9 mouse cellular contexts compared by ENCODE assay signal in the genomic region with DNA sequence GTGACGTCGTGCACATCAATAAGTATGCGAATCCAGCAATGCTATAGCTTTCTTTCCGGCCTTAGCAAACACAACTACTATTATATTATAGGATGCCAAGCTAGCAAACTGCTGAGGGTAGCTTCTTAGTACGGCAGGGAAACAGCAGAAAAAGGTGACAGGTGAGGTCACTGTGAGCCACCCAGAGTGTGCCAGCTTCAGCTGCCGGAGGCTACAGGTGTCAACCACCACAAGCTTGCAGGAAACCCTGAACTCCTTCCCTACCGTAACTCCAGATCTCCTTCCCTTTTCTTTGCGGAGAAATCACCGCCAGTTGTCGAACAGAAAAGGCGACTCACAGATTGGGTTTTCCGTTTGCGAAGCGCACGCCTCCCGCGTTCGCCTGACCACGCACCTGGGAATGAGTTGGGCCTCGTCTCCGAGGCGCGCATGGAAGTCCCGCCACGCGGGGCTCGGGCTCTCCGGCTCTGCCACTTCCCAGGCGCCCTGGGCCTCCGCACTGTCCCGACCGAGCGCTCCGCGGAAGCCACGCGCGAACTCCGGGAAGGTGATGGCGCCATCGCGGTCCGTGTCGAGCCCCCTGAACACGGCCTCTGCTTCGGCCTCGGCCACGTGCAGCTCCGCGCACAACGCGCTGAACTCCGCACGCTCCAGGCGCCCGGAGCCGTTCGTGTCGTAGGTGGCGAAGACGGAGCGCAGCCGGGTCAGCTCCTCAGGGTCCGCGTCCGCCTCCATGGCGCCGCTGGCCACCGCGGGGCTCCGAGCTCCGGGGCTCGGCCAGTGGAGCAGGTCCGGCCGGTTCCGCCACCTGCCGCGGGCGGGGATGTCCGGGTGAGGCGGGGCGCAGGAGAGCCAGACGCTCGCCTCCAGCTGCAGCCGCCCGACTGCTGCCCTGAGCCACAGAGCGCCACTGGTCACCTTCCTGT. TPM values are rescaled to one million over a fixed set of nuclear protein-coding genes. Genes with fewer than 3 reads are reported as not detected.
DNase-seq lines count a peak whose midpoint lies in the region; TF ChIP-seq lines count a peak whose summit lies in the region.
"Had no signal": no experiment of that assay in that cellular context is flagged by ENCODE, and none has a peak within 500 bp of the region (broad histone marks: within the 10 kb centered on the region; RNA-seq: fewer than 3 reads in every experiment).

A gene (minus strand): TSS at position 735 of the 926 bp plus-strand sequence.

- dilution Hi-C loops in CH12.LX (cut with MboI; ENCODE audit: extremely low pct_ligation_motif_present, extremely low pct_unique_long_range_greater_than_20kb, low sequenced_read_pairs): no loop called here

- in situ Hi-C loops in CH12.LX (cut with MboI; ENCODE audit: low pct_ligation_motif_present, low pct_unique_long_range_greater_than_20kb, low sequenced_read_pairs): no loop called here

- H3K4me3 ChIP-seq in CH12.LX (replicated peaks in 1 of 3; ENCODE audit: low read depth in 2 of 3, low read length in 2 of 3, poor library complexity in 1 of 3): no peak within 1 kb of the TSS

- no peak for TF ChIP-seq POLR2A in CH12.LX (IDR thresholded peaks at IDR 0.05; ENCODE audit: low read depth, low read length)

- TF ChIP-seq EP300 in CH12.LX (IDR thresholded peaks at IDR 0.05; ENCODE audit: low read length): no peak

- H3K4me1 ChIP-seq in CH12.LX (ENCODE audit: control insufficient read depth in 1 of 2, insufficient read depth in 2 of 2): no peaks in the 10 kb centered on the region

- H3K27ac ChIP-seq in CH12.LX (ENCODE audit: insufficient read depth, low read depth): no peak within 1 kb of the TSS
- H3K27ac ChIP-seq: macrophage had no signal

- no peak within 1 kb of the TSS for H3K4me2 ChIP-seq in CH12.LX (ENCODE audit: insufficient read depth, low read depth, poor library complexity, severe bottlenecking)

- no peaks in the 10 kb centered on the region for H3K27me3 ChIP-seq in CH12.LX (replicated peaks)

- peaks cover 37% of the 10 kb centered on the region for H3K9me3 ChIP-seq in CH12.LX (replicated peaks; ENCODE audit: low read length)

- peak within 1 kb of the TSS; percentile 44; the same call in 1 of the 2 replicates for H3K9ac ChIP-seq in CH12.LX (ENCODE audit: insufficient read depth, low read depth)

- no peaks in the 10 kb centered on the region for H3K79me2 ChIP-seq in CH12.LX (replicated peaks; ENCODE audit: control insufficient read depth, extremely low read depth, insufficient read depth, poor library complexity, severe bottlenecking)

- no peak for DNase-seq in CH12.LX (ENCODE audit: extremely low read depth)
- peak; percentile 68 for DNase-seq in ZHBTc4 (ENCODE audit: low read depth, low spot score)
- DNase-seq in heart, adult 9 months (ENCODE audit: low spot score in 2 of 2): peak; percentile 5 to 8
- DNase-seq in kidney, adult 8-10 months: peak; percentile 8 to 18
- DNase-seq in lung, adult 18-20 months: peak; percentile 83 to 89
- peak; percentile 6 for DNase-seq in ovary, adult 18-20 months (ENCODE audit: low spot score)
- DNase-seq in yolk sac, embryonic 10.5 days (ENCODE audit: low spot score): peak; percentile 26
- DNase-seq in thymus, adult 18-20 months: no peak

- TF ChIP-seq RAD21 in CH12.LX (IDR thresholded peaks at IDR 0.05; ENCODE audit: low read depth, low read length): no peak

- no peaks in the 10 kb centered on the region for H3K36me3 ChIP-seq in CH12.LX (replicated peaks in 1 of 2; ENCODE audit: control insufficient read depth in 1 of 2, insufficient read depth in 1 of 2, low read length in 1 of 2)

- TF ChIP-seq CTCF in CH12.LX (conservative IDR thresholded peaks at IDR 0.05 in 1 of 2, IDR thresholded peaks at IDR 0.05 in 1 of 2; ENCODE audit: low read depth in 2 of 2, low read length in 2 of 2): no peak

TF ChIP-seq in CH12.LX, 34 proteins besides CTCF, POLR2A, EP300 and RAD21:
- TF ChIP-seq UBTF (IDR thresholded peaks at IDR 0.05; ENCODE audit: low read depth, low read length): no peak
- no peak for TF ChIP-seq JUND (conservative IDR thresholded peaks at IDR 0.05; ENCODE audit: low read depth, low read length)
- no peak for TF ChIP-seq HCFC1 (IDR thresholded peaks at IDR 0.05; ENCODE audit: low read depth, low read length)
- TF ChIP-seq USF2 (conservative IDR thresholded peaks at IDR 0.05; ENCODE audit: low read depth, low read length): no peak
- no peak for TF ChIP-seq ZMIZ1 (IDR thresholded peaks at IDR 0.05; ENCODE audit: low read depth, low read length)
- no peak for TF ChIP-seq ZKSCAN1 (IDR thresholded peaks at IDR 0.05; ENCODE audit: borderline replicate concordance, low read depth, low read length)
- no peak for TF ChIP-seq NRF1 (IDR thresholded peaks at IDR 0.05; ENCODE audit: low read depth, low read length)
- no peak for TF ChIP-seq MXI1 (IDR thresholded peaks at IDR 0.05; ENCODE audit: low read depth, low read length)
- no peak for TF ChIP-seq MAX (IDR thresholded peaks at IDR 0.05; ENCODE audit: low read length)
- no peak for TF ChIP-seq ELF1 (IDR thresholded peaks at IDR 0.05; ENCODE audit: low read depth, low read length)
- TF ChIP-seq PAX5 (IDR thresholded peaks at IDR 0.05; ENCODE audit: low read length): no peak
- TF ChIP-seq TCF12 (IDR thresholded peaks at IDR 0.05; ENCODE audit: low read depth, low read length): no peak
- TF ChIP-seq ZNF384 (IDR thresholded peaks at IDR 0.05; ENCODE audit: low read depth, low read length): no peak
- no peak for TF ChIP-seq ZC3H11A (IDR thresholded peaks at IDR 0.05; ENCODE audit: low read depth, low read length)
- TF ChIP-seq MAZ (IDR thresholded peaks at IDR 0.05; ENCODE audit: low read depth, low read length): no peak
- TF ChIP-seq RCOR1 (conservative IDR thresholded peaks at IDR 0.05; ENCODE audit: low read depth, low read length): no peak

RNA-seq across cellular contexts. Expression of the gene that starts here (rescaled TPM):
- 1.6 and 2.9 TPM in 2 replicates for total RNA-seq in CH12.LX (2012; rRNA removed)
- 0.11 and 0.20 TPM in 2 replicates for total RNA-seq in CH12.LX (2014; rRNA removed)
- polyA plus RNA-seq in CH12.LX (2012; ENCODE audit: insufficient read length, low read depth): 0.11 and 0.16 TPM in 2 replicates
- polyA plus RNA-seq: macrophage had no signal

Comparison
In these comparisons a context has a peak if more than half of its experiments do, and no peak if none do; other contexts are left out.
1. DNase-seq: peak in ZHBTc4 (single experiment), heart, adult 9 months (2 of 2), kidney, adult 8-10 months (2 of 2), lung, adult 18-20 months (2 of 2), ovary, adult 18-20 months (single experiment) and yolk sac, embryonic 10.5 days (single experiment); none in CH12.LX (single experiment) and thymus, adult 18-20 months (0 of 2).